Mouse (Mus musculus): ENCODE data around the gene Gng8. TPM values are rescaled to one million over a fixed set of nuclear protein-coding genes. Genes with fewer than 3 reads are reported as not detected.

The Gng8 gene
- polyA plus RNA-seq, 1 experiment = 3.8 TPM

DNA sequence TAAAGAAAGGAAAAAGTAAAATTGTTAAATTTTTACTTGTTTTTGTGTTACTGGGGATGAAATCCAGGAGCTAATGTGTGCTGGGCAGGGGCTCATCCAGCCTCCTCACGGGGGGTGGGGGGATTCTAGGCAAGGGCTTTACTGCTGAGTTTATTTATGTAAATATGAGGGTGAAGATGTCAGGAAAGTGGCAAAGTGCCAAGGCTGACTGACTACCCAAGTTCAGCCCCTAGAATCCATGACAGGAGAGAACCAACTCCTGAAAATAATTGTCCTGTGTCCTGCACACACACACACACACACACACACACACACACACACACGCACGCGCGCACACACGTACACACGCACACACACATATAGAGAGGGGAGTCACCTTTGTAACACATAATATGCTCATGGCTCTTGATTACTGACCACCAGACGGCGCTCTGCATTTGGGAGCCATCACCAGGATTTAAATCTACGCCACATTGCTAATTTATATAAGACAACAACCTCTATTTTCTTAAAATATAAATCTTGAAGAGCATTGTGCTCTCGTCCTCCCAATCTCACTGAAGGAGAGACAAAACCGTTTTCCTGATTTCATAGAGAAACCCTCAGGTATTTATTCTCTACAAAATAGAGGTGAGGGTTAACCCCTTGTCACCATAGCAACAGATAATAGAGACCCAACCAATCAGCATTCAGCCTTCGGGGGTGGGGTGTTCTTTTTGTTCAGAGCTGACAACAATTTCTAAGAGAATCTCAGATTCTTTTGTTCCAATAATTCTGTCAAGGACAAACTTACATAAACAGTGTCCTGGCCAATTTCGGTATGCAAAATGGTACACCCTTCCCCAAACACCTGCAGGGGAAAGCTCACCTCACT is 41.4 kb downstream of the Gng8 start:
- Histone ChIP-seq H3ac (ENCODE audit: control insufficient read depth, insufficient read length) (no peak overlapping the region), H3K36me3 (ENCODE audit: control insufficient read depth, insufficient read depth) (no peaks in the 10 kb centered on the region), H3K79me2 (ENCODE audit: control insufficient read depth, insufficient read depth) (no peaks in the 10 kb centered on the region), H3K27me3 (ENCODE audit: control insufficient read depth, insufficient read depth, insufficient read length) (no peaks in the 10 kb centered on the region), H3K4me2 (ENCODE audit: low read depth) (no peak overlapping the region), H3K4me3 (no peak overlapping the region)
- no peak for TF ChIP-seq SRF (IDR thresholded peaks at IDR 0.05; ENCODE audit: control insufficient read depth, insufficient read length, low read depth)
- no peak for TF ChIP-seq TCF12 (IDR thresholded peaks at IDR 0.05; ENCODE audit: insufficient read depth, poor library complexity, severe bottlenecking)
- no peak for TF ChIP-seq TCF3 (IDR thresholded peaks at IDR 0.05; ENCODE audit: insufficient read length, low read depth)
- no peak for TF ChIP-seq POLR2A (IDR thresholded peaks at IDR 0.05; ENCODE audit: insufficient read length, low read depth)
- no peak for TF ChIP-seq MAX (IDR thresholded peaks at IDR 0.05; ENCODE audit: low read depth)
- no peak for TF ChIP-seq E2F4 (IDR thresholded peaks at IDR 0.05; ENCODE audit: insufficient read depth)
- no peak for TF ChIP-seq CEBPB (IDR thresholded peaks at IDR 0.05; ENCODE audit: insufficient read depth, poor library complexity, severe bottlenecking)
- no peak for TF ChIP-seq MYOG (IDR thresholded peaks at IDR 0.05; ENCODE audit: control insufficient read depth in 1 of 3, insufficient read depth in 1 of 3, insufficient read length in 2 of 3, low read depth in 2 of 3)
- no peak for TF ChIP-seq MYOD1 (IDR thresholded peaks at IDR 0.05; ENCODE audit: control insufficient read depth in 1 of 3, insufficient read length in 2 of 3, low read depth in 2 of 3)
- TF ChIP-seq POLR2AphosphoS2 (IDR thresholded peaks at IDR 0.05; ENCODE audit: insufficient read length, low read depth) = no peak
- TF ChIP-seq REST (IDR thresholded peaks at IDR 0.05; ENCODE audit: insufficient read depth, insufficient read length) = no peak
- no peak for TF ChIP-seq USF1 (IDR thresholded peaks at IDR 0.05; ENCODE audit: low read depth)

DNA sequence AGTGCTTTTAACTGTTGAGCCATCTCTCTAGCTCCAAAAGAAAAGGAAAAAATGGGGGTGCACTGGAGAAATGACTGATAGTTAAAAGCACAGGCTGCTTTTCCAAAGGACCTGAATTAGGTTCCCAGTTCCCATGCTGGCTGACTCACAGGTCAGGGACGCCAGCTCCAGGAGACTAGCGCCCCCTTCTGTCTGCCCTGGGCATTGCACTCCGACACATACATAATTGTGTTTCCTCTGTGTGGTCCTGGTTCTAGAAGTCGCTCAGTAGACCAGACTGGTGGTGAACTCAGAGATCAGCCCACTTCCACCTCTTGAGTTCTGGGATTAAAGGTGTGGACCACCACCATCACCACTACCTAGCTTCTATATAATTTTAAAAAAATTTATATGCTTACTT is 45.7 kb downstream of the Gng8 start:
- H3K4me3 ChIP-seq = no peak overlapping the region
- H3ac ChIP-seq (ENCODE audit: control insufficient read depth, insufficient read length) = no peak overlapping the region
- H3K79me2 ChIP-seq (ENCODE audit: control insufficient read depth, insufficient read depth) = no peaks in the 10 kb centered on the region
- no peaks in the 10 kb centered on the region for H3K27me3 ChIP-seq (ENCODE audit: control insufficient read depth, insufficient read depth, insufficient read length)
- no peak for TF ChIP-seq MYOG (IDR thresholded peaks at IDR 0.05; ENCODE audit: control insufficient read depth in 1 of 3, insufficient read depth in 1 of 3, insufficient read length in 2 of 3, low read depth in 2 of 3)
- TF ChIP-seq MAX (IDR thresholded peaks at IDR 0.05; ENCODE audit: low read depth) = no peak
- TF ChIP-seq CEBPB (IDR thresholded peaks at IDR 0.05; ENCODE audit: insufficient read depth, poor library complexity, severe bottlenecking) = no peak
- no peak for TF ChIP-seq E2F4 (IDR thresholded peaks at IDR 0.05; ENCODE audit: insufficient read depth)
- H3K4me2 ChIP-seq (ENCODE audit: low read depth) = no peak overlapping the region
- no peaks in the 10 kb centered on the region for H3K36me3 ChIP-seq (ENCODE audit: control insufficient read depth, insufficient read depth)

DNA sequence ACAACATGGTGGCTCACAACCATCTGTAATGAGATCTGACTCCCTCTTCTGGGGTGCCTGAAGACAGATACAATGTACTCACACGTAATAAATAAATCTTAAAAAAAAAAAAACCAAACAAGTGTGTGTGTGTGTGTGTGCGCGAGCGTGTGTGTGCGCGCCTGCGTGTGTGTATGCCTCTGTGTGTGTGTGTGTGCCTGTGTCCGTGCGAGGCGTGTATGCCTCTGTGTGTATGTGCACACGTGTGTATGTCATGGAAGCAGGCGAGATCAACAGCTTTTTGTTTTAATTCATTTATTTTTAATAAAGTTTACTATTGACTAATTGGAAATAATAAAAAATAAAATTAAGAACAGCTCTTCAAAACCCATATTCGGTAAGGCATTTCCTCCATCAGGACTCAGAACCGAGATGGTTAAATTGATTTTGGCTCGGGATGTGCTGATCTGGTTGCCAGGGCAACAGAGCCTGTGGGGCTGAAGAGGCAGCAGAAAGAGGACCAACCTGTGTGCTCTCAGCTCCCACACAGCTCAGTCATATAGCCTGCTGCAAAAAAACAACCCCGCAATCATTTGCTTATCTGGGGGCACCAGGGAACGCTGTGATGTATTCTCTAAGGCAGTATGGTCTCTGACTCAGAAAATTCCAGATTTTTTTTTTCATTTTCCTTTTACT is 46.7 kb downstream of the Gng8 start:
- no peaks in the 10 kb centered on the region for H3K79me2 ChIP-seq (ENCODE audit: control insufficient read depth, insufficient read depth)
- no peaks in the 10 kb centered on the region for H3K27me3 ChIP-seq (ENCODE audit: control insufficient read depth, insufficient read depth, insufficient read length)
- no peak overlapping the region for H3K4me2 ChIP-seq (ENCODE audit: low read depth)
- H3K36me3 ChIP-seq (ENCODE audit: control insufficient read depth, insufficient read depth) = no peaks in the 10 kb centered on the region
- H3K4me3 ChIP-seq = no peak overlapping the region
- TF ChIP-seq USF1 (IDR thresholded peaks at IDR 0.05; ENCODE audit: low read depth) = no peak
- no peak for TF ChIP-seq POLR2AphosphoS2 (IDR thresholded peaks at IDR 0.05; ENCODE audit: insufficient read length, low read depth)
- no peak for TF ChIP-seq CEBPB (IDR thresholded peaks at IDR 0.05; ENCODE audit: insufficient read depth, poor library complexity, severe bottlenecking)
- TF ChIP-seq SRF (IDR thresholded peaks at IDR 0.05; ENCODE audit: control insufficient read depth, insufficient read length, low read depth) = no peak
- no peak overlapping the region for H3ac ChIP-seq (ENCODE audit: control insufficient read depth, insufficient read length)

DNA sequence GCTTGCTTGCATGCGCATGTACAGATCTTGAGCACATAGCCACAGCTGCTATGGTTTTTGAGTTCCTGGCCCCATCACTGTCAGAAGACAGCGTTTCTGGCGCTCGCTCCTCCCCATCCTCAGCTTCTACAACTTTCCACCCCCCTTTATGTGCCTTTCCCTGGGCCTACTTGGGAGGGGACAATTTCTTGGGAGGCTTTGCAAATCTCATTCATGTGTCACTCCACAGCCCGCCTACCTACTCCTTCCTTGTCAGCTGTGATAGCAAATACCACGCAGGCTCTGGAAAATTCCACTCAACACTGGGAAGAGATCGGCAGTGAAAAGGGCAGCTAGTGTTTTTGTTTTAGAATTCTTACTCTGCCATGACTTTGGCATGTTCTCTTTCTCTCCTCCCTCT is 48.7 kb downstream of the Gng8 start:
- H3K36me3 ChIP-seq (ENCODE audit: control insufficient read depth, insufficient read depth) = no peaks in the 10 kb centered on the region
- no peaks in the 10 kb centered on the region for H3K27me3 ChIP-seq (ENCODE audit: control insufficient read depth, insufficient read depth, insufficient read length)
- peak overlapping the region; percentile 59 for H3K4me2 ChIP-seq (ENCODE audit: low read depth)
- no peak overlapping the region for H3K4me3 ChIP-seq
- no peak overlapping the region for H3ac ChIP-seq (ENCODE audit: control insufficient read depth, insufficient read length)
- TF ChIP-seq E2F4 (IDR thresholded peaks at IDR 0.05; ENCODE audit: insufficient read depth) (no peak), POLR2A (IDR thresholded peaks at IDR 0.05; ENCODE audit: insufficient read length, low read depth) (no peak), SRF (IDR thresholded peaks at IDR 0.05; ENCODE audit: control insufficient read depth, insufficient read length, low read depth) (no peak), TCF3 (IDR thresholded peaks at IDR 0.05; ENCODE audit: insufficient read length, low read depth) (no peak), CEBPB (IDR thresholded peaks at IDR 0.05; ENCODE audit: insufficient read depth, poor library complexity, severe bottlenecking) (no peak), POLR2AphosphoS2 (IDR thresholded peaks at IDR 0.05; ENCODE audit: insufficient read length, low read depth) (no peak), MYOG (IDR thresholded peaks at IDR 0.05; ENCODE audit: control insufficient read depth in 1 of 3, insufficient read depth in 1 of 3, insufficient read length in 2 of 3, low read depth in 2 of 3) (no peak), MYOD1 (IDR thresholded peaks at IDR 0.05; ENCODE audit: control insufficient read depth in 1 of 3, insufficient read length in 2 of 3, low read depth in 2 of 3) (no peak), USF1 (IDR thresholded peaks at IDR 0.05; ENCODE audit: low read depth) (no peak)
- no peaks in the 10 kb centered on the region for H3K79me2 ChIP-seq (ENCODE audit: control insufficient read depth, insufficient read depth)

DNA sequence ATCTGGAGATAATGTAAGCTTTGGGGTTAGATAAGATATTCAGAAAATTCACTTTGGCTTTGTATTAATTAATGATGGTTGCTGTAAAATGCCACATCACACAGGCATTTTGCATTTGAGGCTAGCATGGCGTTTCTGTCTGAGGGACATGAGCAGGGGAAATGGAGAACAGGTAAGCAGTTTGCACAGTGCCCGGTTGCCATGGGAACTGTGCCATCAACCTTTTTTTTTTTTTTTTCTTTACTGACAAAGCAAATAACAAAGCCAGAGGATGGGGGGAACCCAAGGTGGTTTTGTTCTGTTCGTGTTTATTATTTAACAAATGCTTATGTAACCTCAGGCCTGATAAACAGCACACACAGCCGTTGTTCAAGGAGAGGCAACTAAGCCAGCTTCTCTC is 51.3 kb downstream of the Gng8 start:
- H3K4me3 ChIP-seq = no peak overlapping the region
- no peaks in the 10 kb centered on the region for H3K27me3 ChIP-seq (ENCODE audit: control insufficient read depth, insufficient read depth, insufficient read length)
- H3K79me2 ChIP-seq (ENCODE audit: control insufficient read depth, insufficient read depth) = peaks cover 5% of the 10 kb centered on the region
- H3ac ChIP-seq (ENCODE audit: control insufficient read depth, insufficient read length) = no peak overlapping the region
- no peaks in the 10 kb centered on the region for H3K36me3 ChIP-seq (ENCODE audit: control insufficient read depth, insufficient read depth)
- TF ChIP-seq CEBPB (IDR thresholded peaks at IDR 0.05; ENCODE audit: insufficient read depth, poor library complexity, severe bottlenecking) (no peak), SRF (IDR thresholded peaks at IDR 0.05; ENCODE audit: control insufficient read depth, insufficient read length, low read depth) (no peak), MAX (IDR thresholded peaks at IDR 0.05; ENCODE audit: low read depth) (no peak), USF1 (IDR thresholded peaks at IDR 0.05; ENCODE audit: low read depth) (no peak), POLR2A (IDR thresholded peaks at IDR 0.05; ENCODE audit: insufficient read length, low read depth) (no peak), MYOD1 (IDR thresholded peaks at IDR 0.05; ENCODE audit: control insufficient read depth in 1 of 3, insufficient read length in 2 of 3, low read depth in 2 of 3) (no peak), E2F4 (IDR thresholded peaks at IDR 0.05; ENCODE audit: insufficient read depth) (no peak), TCF3 (IDR thresholded peaks at IDR 0.05; ENCODE audit: insufficient read length, low read depth) (no peak), MYOG (IDR thresholded peaks at IDR 0.05; ENCODE audit: control insufficient read depth in 1 of 3, insufficient read depth in 1 of 3, insufficient read length in 2 of 3, low read depth in 2 of 3) (no peak)
- H3K4me2 ChIP-seq (ENCODE audit: low read depth) = no peak overlapping the region
